Mouse (Mus musculus): ENCODE data around the gene Hbb-y. TPM values are rescaled to one million over a fixed set of nuclear protein-coding genes. Genes with fewer than 3 reads are reported as not detected.
"Not testable (repeated sequence)": the region's sequence is repeated elsewhere in the genome, so short reads cannot be mapped to it uniquely, and the experiment has no call there.

The Hbb-y gene
- polyA plus RNA-seq, 1 experiment from 2014 or later, result not detected

- Histone ChIP-seq H3K4me2 (replicated peaks; ENCODE audit: low read depth) (no peak overlapping the region), H3K27me3 (ENCODE audit: control insufficient read depth, insufficient read depth, low read length) (no peaks in the 10 kb centered on the region), H3K36me3 (ENCODE audit: control insufficient read depth, insufficient read depth, low read length) (no peaks in the 10 kb centered on the region), H3K9me3 (ENCODE audit: control insufficient read depth, low read length) (no peaks in the 10 kb centered on the region), H3K27ac (replicated peaks) (no peak overlapping the region), H3K4me1 (replicated peaks; ENCODE audit: control insufficient read depth, insufficient read depth) (no peaks in the 10 kb centered on the region), H3K9ac (ENCODE audit: low read length) (no peak overlapping the region), H3K4me3 (ENCODE audit: low read depth, low read length) (no peak overlapping the region)
- 26% methylated on average over 1 of the region's 2 CpGs for WGBS
- no peak for ATAC-seq (ENCODE audit: low FRiP score, low TSS enrichment)
- TF ChIP-seq CTCF (IDR thresholded peaks at IDR 0.05; ENCODE audit: low read depth), result no peak
- TF ChIP-seq EP300 (optimal IDR thresholded peaks at IDR 0.05), result no peak
- DNase-seq (ENCODE audit: low spot score), result no peak
Measured at GRCm38 (mm10) chr7:103844525-103845325, 8.3 kb downstream of the Hbb-y start.

- no peaks in the 10 kb centered on the region for H3K4me1 ChIP-seq (replicated peaks; ENCODE audit: control insufficient read depth, insufficient read depth)
- H3K9ac ChIP-seq (ENCODE audit: low read length), result no peak within 1 kb of the TSS
- no peak for ATAC-seq (ENCODE audit: low FRiP score, low TSS enrichment)
- no peaks in the 10 kb centered on the region for H3K9me3 ChIP-seq (ENCODE audit: control insufficient read depth, low read length)
- 75% methylated on average over 2 of the region's 2 CpGs for WGBS
- H3K27me3 ChIP-seq (ENCODE audit: control insufficient read depth, insufficient read depth, low read length), result no peaks in the 10 kb centered on the region
- H3K36me3 ChIP-seq (ENCODE audit: control insufficient read depth, insufficient read depth, low read length), result no peaks in the 10 kb centered on the region
- no peak within 1 kb of the TSS for H3K27ac ChIP-seq (replicated peaks)
- no peak for TF ChIP-seq EP300 (optimal IDR thresholded peaks at IDR 0.05)
- no peak for TF ChIP-seq CTCF (IDR thresholded peaks at IDR 0.05; ENCODE audit: low read depth)
- no peak within 1 kb of the TSS for H3K4me2 ChIP-seq (replicated peaks; ENCODE audit: low read depth)
- H3K4me3 ChIP-seq (ENCODE audit: low read depth, low read length), result no peak within 1 kb of the TSS
- no peak for DNase-seq (ENCODE audit: low spot score)
Measured at GRCm38 (mm10) chr7:103843034-103843433, 10.0 kb downstream of the Hbb-y start, which contains the start of gene Hbb-bh1. TSS of gene Hbb-bh1 (minus strand) at chr7:103843164.

GRCm38 (mm10) chr7:103840268-103840667, 12.7 kb downstream of the Hbb-y start, which contains the start of gene Hbb-bh2:
TSS of gene Hbb-bh2 (minus strand) at chr7:103840520.
- no peak within 1 kb of the TSS for H3K27ac ChIP-seq (replicated peaks)
- no peaks in the 10 kb centered on the region for H3K4me1 ChIP-seq (replicated peaks; ENCODE audit: control insufficient read depth, insufficient read depth)
- H3K36me3 ChIP-seq (ENCODE audit: control insufficient read depth, insufficient read depth, low read length), result no peaks in the 10 kb centered on the region
- H3K4me2 ChIP-seq (replicated peaks; ENCODE audit: low read depth), result no peak within 1 kb of the TSS
- TF ChIP-seq CTCF (IDR thresholded peaks at IDR 0.05; ENCODE audit: low read depth), result no peak
- TF ChIP-seq EP300 (optimal IDR thresholded peaks at IDR 0.05), result no peak
- H3K9me3 ChIP-seq (ENCODE audit: control insufficient read depth, low read length), result no peaks in the 10 kb centered on the region
- DNase-seq (ENCODE audit: low spot score) (no peak), ATAC-seq (ENCODE audit: low FRiP score, low TSS enrichment) (no peak)
- no peak within 1 kb of the TSS for H3K9ac ChIP-seq (ENCODE audit: low read length)
- WGBS, result 54% methylated on average over 3 of the region's 3 CpGs
- H3K27me3 ChIP-seq (ENCODE audit: control insufficient read depth, insufficient read depth, low read length), result no peaks in the 10 kb centered on the region
- no peak within 1 kb of the TSS for H3K4me3 ChIP-seq (ENCODE audit: low read depth, low read length)

- Histone ChIP-seq H3K27ac (replicated peaks) (no peak within 1 kb of the TSS), H3K4me3 (ENCODE audit: low read depth, low read length) (no peak within 1 kb of the TSS), H3K27me3 (ENCODE audit: control insufficient read depth, insufficient read depth, low read length) (no peaks in the 10 kb centered on the region), H3K36me3 (ENCODE audit: control insufficient read depth, insufficient read depth, low read length) (no peaks in the 10 kb centered on the region), H3K4me1 (replicated peaks; ENCODE audit: control insufficient read depth, insufficient read depth) (no peaks in the 10 kb centered on the region), H3K4me2 (replicated peaks; ENCODE audit: low read depth) (no peak within 1 kb of the TSS), H3K9me3 (ENCODE audit: control insufficient read depth, low read length) (no peaks in the 10 kb centered on the region), H3K9ac (ENCODE audit: low read length) (no peak within 1 kb of the TSS)
- TF ChIP-seq EP300 (optimal IDR thresholded peaks at IDR 0.05), result no peak
- no peak for TF ChIP-seq CTCF (IDR thresholded peaks at IDR 0.05; ENCODE audit: low read depth)
- ATAC-seq (ENCODE audit: low FRiP score, low TSS enrichment) (peak; percentile 45; the same call in 1 of the 2 replicates), DNase-seq (ENCODE audit: low spot score) (no peak)
- 86% methylated on average over 4 of the region's 4 CpGs for WGBS
Measured at GRCm38 (mm10) chr7:103827808-103828207, 25.2 kb downstream of the Hbb-y start, which contains the start of gene Hbb-bs. TSS of gene Hbb-bs (minus strand) at chr7:103828096.

- not testable (repeated sequence) for ATAC-seq (ENCODE audit: low FRiP score, low TSS enrichment); H3K4me2 ChIP-seq (replicated peaks; ENCODE audit: low read depth); H3K4me3 ChIP-seq (ENCODE audit: low read depth, low read length); H3K4me1 ChIP-seq (replicated peaks; ENCODE audit: control insufficient read depth, insufficient read depth); H3K9ac ChIP-seq (ENCODE audit: low read length); H3K27me3 ChIP-seq (ENCODE audit: control insufficient read depth, insufficient read depth, low read length); H3K9me3 ChIP-seq (ENCODE audit: control insufficient read depth, low read length); H3K36me3 ChIP-seq (ENCODE audit: control insufficient read depth, insufficient read depth, low read length); DNase-seq (ENCODE audit: low spot score); H3K27ac ChIP-seq (replicated peaks)
- no CpG with 5 or more reads among the region's 2 CpGs for WGBS
Measured at GRCm38 (mm10) chr7:103827139-103827538, 25.9 kb downstream of the Hbb-y start.

GRCm38 (mm10) chr7:103826255-103826887, 26.6 kb downstream of the Hbb-y start:
- no peak overlapping the region for H3K27ac ChIP-seq (replicated peaks)
- ATAC-seq (ENCODE audit: low FRiP score, low TSS enrichment) (no peak), DNase-seq (ENCODE audit: low spot score) (no peak)
- no peaks in the 10 kb centered on the region for H3K4me1 ChIP-seq (replicated peaks; ENCODE audit: control insufficient read depth, insufficient read depth)
- no peaks in the 10 kb centered on the region for H3K9me3 ChIP-seq (ENCODE audit: control insufficient read depth, low read length)
- H3K4me3 ChIP-seq (ENCODE audit: low read depth, low read length), result no peak overlapping the region
- no peaks in the 10 kb centered on the region for H3K27me3 ChIP-seq (ENCODE audit: control insufficient read depth, insufficient read depth, low read length)
- WGBS, result 59% methylated on average over 3 of the region's 3 CpGs
- no peak overlapping the region for H3K9ac ChIP-seq (ENCODE audit: low read length)
- no peaks in the 10 kb centered on the region for H3K36me3 ChIP-seq (ENCODE audit: control insufficient read depth, insufficient read depth, low read length)
- H3K4me2 ChIP-seq (replicated peaks; ENCODE audit: low read depth), result no peak overlapping the region
- TF ChIP-seq EP300 (optimal IDR thresholded peaks at IDR 0.05) (no peak), CTCF (IDR thresholded peaks at IDR 0.05; ENCODE audit: low read depth) (no peak)

Data from stomach, postnatal 0 days (tissue).